Mouse (Mus musculus): ENCODE results near the gene Gm20388.

Gm20388 gene

DNA sequence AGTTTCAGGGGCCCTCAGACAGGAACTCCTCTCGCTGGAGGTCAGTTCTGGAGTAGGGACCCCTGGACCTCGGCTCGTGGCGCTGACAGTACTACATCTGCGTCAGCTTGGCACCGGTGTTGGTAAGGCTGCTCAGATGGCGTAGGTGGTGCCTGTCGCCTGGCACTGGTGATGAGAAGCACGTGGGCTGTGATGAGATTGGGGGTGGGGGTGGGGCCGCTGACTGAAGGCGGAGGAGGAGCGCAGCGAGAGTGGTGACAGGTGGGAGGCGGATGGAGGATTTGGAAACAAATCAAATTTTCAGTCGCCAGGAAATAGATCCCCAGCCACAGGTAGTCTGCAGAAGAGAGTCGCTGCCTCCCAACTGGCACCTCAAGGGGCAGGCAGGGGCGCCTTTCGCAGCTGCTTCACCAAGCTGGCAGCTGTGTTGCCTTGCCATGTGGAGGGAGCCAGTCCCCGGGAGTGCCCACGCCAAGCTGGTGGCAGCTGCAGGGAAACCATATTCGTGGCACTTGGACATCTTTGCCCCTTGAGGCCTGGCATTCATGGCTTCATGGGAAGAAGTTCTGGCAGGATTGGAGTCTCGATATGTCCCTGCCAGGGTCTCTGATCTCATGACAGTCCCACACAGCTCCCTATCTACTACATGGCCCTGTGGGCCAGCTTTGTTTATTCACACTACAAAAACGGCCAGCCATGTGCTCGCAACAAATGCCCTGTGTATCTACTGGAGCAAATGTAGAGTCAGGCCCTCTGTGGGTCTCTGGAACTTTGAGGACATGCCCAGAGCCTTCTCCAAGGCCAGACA, 2858.8 kb downstream of the Gm20388 start:
- DNase-seq (ENCODE audit: low spot score): no peak

- DNase-seq (ENCODE audit: low spot score): no peak
Measured at GRCm38 (mm10) chr8:122772431-122773060, 2861.9 kb downstream of the Gm20388 start.

DNA sequence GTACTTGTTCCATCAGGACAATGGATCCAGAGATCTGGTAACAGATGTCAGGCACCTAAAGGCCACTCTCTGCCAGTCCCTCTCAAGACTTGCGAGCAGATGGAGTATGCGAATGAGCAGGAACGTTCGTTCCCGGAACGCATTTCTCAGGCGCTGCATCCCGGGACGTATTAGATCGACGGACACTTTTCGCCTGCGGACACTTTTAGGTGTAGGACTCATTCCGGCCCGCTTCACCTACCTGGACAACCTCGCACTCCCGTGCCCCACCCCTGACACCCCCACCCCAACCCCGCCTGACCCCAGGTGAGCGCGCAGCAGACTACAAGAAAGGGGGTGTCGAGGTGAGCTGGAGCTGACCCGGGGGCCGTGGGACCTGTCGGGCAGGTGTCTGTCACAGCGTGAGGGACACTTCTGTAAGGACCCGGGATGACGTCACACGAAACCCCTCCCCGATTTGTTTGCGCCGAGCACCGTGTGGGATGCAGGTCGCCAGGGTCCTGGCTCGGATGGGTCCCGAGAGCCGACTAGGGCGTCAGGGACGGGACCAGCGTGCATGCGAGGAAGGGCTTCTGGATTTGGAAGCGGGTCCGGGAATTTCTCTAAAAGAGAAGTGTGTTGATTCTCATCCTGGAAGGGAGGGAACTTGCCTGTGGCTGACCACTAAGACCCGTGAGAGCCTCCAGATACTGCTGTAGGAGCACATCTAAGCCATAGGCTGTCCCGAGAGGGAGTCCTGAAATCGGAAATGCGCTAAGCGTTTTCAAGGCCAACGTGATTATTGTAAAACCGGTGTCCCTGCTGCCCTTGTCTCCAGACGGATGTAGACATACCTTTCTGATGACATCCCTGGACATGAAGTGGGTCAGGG, 2864.9 kb downstream of the Gm20388 start, which contains the start of gene Acsf3:
Gene Acsf3 (plus strand): TSS at position 202 of the 871 bp plus-strand sequence.
- peak; percentile 50 for DNase-seq (ENCODE audit: low spot score)

- DNase-seq (ENCODE audit: low spot score): no peak
Measured at GRCm38 (mm10) chr8:122777701-122778100, 2867.1 kb downstream of the Gm20388 start.

DNA sequence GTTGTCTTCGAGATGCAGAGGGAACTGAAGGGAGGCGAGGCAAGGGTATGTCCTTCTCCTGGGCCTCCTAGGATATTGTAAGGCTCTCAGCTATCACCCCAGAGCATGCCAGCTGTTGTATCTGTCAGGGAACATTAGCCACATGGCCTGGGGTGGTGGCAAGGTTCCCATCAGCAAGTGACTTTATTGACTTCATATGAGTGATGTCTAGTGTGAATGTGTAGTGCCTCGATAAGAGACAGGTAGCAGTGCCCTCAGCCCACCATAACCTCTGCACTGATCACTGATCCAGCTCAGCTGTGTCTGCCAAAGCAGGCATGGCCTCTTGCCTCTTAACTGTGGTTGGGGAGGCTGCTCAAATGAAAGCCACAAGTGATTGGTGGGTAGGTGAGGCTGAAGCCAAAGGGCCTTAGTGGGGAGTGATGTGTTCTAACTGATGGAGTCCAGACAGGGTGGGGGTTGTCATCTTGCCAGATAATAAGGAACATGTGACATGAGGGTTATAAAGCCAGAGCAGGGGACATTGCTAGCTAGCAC, 2868.1 kb downstream of the Gm20388 start:
- DNase-seq (ENCODE audit: low spot score): no peak

DNA sequence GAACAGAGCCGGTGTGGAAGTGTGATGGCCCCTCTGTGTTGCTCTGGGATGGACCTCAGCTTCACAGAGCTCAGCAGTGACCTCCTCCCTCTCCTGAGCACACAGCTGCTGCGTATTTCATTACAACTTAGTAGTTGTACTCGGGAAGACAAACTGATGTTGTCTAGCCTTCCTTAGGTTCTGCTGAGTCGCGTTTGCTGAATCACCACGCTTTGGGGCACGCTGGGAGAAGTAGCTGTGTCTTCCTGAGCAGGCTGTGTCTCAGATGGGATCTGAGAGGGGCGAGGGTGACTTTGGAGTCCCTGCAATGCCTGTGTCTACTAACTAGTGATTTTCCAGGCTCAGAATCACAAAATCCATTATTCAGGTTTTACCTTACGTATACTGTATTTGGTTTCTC, 2868.6 kb downstream of the Gm20388 start:
- DNase-seq (ENCODE audit: low spot score): no peak

DNA sequence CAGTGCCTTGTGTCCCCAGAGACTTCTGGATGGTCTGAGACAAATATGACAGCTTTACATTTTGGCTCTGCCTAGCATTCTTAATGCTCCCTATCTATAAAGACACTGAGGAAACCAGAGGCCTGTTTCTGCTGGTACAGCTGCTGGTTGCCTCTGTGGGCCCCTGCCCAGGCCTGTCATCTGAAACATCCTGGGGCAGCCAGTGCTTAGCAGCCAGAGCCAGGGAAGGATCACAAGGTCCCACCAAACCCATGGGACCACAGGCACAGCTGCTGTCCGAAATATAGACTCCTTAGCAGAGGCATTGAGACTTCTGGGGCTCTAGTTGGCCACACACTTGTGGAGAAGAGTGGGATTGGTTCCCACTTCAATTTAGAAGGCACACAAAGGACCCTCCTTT, 2874.1 kb downstream of the Gm20388 start:
- DNase-seq (ENCODE audit: low spot score): no peak

DNA sequence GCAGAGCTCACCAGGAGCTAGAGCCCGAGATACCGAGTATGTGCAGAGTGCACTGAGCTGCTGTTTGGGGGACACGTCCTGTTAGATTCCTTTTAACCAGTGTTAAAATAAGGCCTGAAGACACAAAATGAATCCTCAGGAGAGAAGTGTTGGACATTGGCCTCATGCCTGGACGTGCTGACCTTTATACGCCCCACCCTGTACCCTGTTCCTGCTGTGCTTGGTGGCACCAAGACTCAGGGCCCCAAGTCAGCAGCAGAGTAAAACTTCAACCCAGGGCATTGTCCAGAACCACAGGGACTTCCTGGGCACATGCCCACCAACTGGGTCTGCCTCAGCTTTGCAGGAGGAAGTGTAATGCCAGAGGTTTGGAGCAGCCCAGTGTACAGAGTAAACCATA, 2879.2 kb downstream of the Gm20388 start:
- no peak for DNase-seq (ENCODE audit: low spot score)

DNA sequence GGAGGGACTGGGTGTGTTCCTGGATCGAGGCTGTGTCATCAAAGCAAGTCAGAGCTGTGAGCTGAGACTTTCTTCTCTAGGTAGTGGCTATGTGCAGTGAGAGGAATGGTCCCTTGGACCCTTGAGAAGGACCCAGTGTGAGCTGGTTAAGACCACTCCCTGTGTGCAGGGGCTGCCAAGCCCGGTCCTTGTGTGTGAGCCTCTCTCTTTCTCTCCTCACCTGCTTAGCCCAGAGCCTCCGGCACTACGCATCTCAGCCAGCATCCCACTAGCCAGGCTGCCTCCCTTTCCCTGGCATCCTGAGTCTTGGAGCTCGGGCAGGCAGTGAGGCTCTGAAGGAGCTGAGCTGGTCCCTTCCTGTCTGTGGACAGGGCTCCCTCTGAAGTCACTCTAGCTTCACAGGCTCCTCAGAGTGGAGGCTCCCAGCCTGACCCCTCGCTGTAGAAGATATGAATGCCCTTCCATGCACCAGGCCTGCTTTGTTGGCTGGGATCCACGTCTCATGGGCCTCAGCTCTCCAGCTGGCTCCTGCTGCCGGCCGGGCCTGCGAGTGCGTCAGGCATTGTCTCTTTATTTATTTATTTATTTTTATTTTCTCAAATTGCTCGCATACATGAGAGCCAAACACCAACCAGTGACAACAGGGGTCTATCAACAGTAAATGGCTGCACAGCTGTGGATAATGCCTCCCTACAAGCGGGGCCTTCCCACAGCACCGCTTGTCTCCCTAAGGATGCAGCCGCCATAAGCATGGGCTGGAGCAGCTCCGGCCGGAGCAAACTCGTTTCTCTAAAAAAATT, 2882.9 kb downstream of the Gm20388 start:
- peak; percentile 22 for DNase-seq (ENCODE audit: low spot score)

GRCm38 (mm10) chr8:122794175-122794454, 2883.5 kb downstream of the Gm20388 start:
- DNase-seq (ENCODE audit: low spot score): no peak

- no peak for DNase-seq (ENCODE audit: low spot score)
Measured at GRCm38 (mm10) chr8:122803906-122804761, 2893.5 kb downstream of the Gm20388 start.

DNA sequence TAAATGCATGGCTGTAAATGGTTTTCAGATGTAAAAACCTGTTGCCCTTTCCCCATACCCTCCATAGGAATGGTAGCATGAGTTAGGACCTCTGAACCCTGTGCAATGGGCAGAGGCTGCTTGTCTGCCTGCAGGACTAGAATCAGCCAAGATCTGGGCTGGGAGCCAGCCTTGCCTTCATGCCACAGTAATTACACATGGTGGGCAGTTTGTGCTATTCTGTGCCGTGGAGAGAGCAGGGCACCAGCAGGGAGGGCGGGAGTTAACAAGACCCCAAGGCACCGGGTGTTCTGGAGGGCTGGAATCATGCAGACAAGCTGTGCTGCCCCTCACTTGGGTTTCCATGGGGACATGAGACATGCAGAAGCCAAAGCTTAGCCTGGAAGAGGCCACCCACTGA, 2894.7 kb downstream of the Gm20388 start:
- DNase-seq (ENCODE audit: low spot score): no peak

DNA sequence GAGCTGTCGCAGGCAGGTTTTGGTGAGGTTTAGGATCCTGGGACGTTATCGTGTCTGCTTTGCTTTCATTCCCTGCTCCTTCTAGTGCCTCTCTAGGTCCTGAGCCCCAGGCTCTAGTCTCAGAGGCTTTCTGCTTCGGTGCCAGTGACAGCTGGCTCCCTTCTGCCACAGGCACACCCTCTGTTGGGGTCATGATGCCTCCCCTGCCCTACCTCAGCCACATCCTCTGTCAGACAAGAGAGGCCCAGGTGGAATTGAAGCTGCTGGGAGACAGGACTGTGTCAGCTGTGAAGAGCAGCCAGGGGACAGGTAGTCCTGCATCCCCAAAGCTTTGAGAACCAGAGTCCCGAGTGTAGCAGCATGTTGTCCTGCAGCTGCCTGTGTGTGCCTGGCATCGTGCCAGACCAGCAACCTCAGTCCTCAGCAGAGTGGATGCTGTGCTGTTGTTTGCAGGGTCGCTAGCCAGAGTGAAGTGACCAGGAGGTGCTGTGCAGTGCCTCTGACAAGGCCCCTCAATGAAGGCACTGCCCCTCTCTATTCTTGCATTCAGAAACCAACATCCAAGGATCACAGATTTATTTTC, 2896.4 kb downstream of the Gm20388 start:
- DNase-seq (ENCODE audit: low spot score): no peak

GRCm38 (mm10) chr8:122807907-122808306, 2897.3 kb downstream of the Gm20388 start:
- no peak for DNase-seq (ENCODE audit: low spot score)

DNA sequence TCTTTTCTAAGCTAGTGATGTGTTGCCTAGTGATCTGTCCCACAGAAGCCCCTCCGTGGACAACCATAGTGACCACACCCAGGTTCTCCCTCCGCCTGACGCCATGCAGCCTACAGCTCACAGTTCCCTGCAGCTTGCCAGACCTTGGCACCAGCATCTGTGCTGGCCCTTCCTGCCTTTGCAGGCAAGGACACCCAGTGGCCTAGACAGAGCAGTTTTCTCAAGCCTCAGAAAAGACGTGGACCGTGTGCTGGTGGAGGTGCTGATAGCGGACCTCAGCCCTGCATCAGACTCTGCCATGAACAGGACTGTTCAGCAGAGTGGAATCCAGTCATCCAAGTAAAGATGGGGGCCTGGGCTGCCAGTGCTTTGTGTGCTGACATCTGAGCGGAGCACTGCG, 2899.7 kb downstream of the Gm20388 start:
- DNase-seq (ENCODE audit: low spot score): no peak

DNA sequence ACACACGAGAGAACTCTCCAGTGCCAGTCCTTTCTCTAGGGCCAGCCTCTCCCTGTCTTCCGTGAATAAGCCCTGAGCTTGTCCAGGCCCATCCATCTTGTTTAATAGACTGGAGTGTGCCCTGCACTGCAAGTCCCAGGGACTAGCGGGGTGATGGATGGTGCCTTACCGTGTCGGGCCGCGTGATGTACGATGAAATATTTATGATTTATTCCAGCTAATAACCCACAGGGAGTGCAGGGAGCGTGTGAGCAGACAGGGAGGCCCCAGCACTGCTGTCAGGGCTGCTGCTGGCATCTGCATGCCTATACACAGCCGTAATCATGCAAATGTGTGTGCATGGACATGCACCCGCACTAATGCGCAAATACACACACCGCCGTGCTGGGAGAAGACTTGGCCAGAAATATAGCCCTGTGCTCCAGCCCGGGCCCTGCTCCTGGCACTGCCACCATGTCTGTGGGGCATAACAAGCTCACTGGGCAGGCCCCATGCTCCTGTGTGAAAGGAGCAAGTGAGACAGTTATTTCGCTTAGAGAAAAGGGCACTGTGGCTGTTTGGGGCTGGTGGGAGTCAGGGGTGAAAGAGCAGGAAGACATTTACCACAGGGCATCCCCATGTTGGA, 2901.3 kb downstream of the Gm20388 start:
- no peak for DNase-seq (ENCODE audit: low spot score)

DNA sequence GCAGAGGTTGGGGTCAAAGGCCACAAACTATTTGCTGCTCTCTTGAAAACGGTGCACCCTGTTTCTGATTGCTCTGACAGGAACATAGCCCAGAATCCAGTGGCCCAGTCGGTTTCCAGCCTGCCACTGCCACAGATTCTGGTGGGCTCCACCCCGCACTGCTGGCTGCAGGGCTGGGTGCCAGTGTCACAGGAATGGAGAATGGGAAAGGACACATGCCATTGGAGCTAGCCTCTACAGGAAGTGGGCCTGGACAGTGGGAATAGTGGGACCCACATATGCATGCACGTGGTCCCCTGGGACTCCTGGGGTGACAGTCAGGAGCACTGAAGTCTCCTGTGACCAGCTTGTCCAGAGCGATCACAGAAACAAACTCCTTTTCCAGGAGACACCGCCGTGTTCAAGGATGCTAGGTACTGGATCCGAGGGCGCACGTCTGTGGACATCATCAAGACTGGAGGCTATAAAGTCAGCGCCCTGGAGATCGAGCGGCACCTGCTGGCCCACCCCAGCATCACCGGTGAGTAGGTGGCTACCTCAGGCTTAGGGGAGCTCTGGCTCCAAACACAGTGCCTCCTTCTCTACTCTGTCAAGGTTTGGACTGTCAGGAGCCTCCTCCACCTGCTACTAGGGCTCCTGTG, 2902.1 kb downstream of the Gm20388 start:
- DNase-seq (ENCODE audit: low spot score): no peak

DNA sequence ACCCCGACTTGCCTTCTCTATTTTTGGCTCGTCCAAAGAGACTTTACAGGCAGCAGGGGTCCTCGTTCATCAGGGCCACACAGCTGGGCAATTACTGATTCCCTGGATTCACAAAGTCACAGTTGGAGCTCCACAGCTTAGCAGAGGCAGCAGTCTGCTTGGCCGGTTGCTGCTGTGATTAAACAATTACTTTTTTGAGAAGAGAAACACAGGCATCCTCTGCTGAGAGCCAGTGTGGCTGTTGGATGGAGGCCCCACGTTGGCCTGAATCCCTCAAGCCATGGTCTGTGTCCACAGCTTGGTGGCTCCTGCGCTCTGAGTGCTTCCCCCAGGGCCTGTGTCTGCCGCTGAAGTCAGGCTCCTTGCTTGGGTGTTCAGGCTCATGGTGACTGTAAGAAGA, 2904.0 kb downstream of the Gm20388 start:
- no peak for DNase-seq (ENCODE audit: low spot score)

DNA sequence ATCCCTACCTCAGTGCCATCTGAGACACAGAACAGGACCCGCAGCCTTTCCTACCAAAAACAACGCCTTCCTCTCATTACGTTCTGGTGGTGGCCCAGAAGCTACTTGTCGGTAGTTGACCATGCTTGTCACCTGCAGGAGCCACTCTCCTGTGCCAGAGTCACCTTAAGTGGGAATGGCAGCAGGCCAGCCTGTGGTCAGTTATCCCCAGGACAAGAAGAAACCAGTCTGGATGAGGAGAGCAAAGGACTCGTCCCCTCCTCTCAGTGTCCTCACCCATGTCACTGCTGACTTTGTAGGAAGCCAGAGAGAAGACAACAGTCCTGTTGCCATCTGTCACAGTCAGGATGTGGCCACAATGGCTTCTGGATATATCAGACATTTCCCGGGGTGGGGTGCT, 2906.3 kb downstream of the Gm20388 start:
- no peak for DNase-seq (ENCODE audit: low spot score)
